Mouse (Mus musculus): ENCODE data around the gene Foxp4.

Gene Foxp4

DNA sequence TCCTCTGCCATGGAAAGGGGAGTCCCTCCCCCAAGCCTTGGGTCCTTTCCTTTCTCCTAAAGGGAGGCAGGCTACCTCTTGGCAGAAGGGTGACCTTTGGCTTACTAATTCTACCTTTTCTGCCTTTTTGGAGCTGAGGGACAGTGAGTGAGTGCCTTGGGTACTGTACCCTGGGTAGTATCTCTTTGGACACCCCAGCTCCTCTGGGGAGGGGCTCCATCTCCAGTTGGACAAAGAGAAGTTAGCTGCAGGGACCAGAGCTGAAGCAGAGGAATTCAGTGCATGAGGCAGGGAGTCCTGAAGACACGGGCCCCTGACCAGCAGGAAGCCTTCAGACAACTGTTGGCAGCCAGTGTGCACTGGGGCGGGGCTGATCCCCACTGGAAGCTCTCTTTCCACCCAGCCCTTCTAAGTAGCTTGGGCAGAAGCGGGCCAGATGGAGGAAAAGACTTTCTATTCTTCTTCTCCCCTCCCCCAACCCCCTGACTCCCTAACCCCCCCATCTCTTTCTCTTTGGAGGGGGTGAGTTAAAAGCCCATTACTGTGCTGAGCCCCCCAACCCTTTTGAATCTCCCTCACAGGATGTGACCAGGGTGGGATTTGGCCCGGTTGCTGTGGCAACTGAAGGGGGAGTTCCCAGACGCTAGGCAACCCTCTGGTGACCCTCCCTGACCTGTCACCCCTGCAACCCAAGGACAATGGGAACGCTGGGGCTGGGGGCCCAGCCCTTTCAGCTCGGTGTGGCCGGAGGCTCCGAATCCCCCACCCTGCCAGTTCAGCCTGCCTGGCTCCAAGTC is 26.3 kb downstream of the Foxp4 start:
- no peak for DNase-seq (ENCODE audit: low read depth, low spot score)

- DNase-seq (ENCODE audit: low read depth, low spot score): no peak
Measured at GRCm38 (mm10) chr17:47889727-47890126, 34.7 kb downstream of the Foxp4 start.

- DNase-seq (ENCODE audit: low read depth, low spot score): no peak
Measured at GRCm38 (mm10) chr17:47889267-47889666, 35.2 kb downstream of the Foxp4 start.

GRCm38 (mm10) chr17:47888641-47889040 is 35.8 kb downstream of the Foxp4 start:
- DNase-seq (ENCODE audit: low read depth, low spot score): no peak

DNA sequence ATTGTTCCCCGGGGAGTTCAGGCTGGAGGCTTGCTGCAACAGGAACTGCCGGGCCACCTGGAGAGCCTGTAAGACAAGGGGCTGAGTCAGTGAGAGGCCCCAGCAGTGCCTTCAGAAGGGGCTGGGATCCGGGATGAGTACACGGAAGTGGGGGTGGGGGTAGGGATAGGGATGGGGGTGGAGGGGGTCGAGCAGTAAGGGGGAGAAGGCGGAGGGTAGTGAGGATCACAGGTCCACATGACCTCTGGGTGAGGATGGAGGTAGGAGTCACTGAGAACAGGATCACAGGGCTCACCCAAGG is 36.3 kb downstream of the Foxp4 start:
- DNase-seq (ENCODE audit: low read depth, low spot score): no peak

- DNase-seq (ENCODE audit: low read depth, low spot score): no peak
Measured at GRCm38 (mm10) chr17:47887381-47888154, 36.9 kb downstream of the Foxp4 start.

- DNase-seq (ENCODE audit: low read depth, low spot score): no peak
Measured at GRCm38 (mm10) chr17:47883099-47883498, 41.3 kb downstream of the Foxp4 start.

DNA sequence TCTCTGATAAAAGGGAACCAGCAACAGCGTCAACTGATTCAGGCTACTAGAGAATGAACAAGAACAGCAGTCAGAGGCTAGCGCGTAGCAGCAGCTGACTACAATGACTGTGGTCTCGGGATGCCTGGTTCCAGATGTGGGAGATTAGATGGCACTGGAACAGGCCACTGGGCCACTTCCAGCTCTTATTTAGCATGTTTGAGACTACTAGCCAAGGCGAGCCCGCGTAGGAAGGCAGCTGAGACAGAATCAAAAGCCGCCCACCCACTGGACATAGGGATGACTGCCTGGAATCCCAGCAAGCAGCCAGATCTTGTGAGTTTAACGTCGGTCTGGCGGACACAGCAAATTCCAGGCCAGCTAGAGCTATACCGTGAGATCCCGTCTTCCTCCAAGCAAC is 43.1 kb downstream of the Foxp4 start:
- DNase-seq (ENCODE audit: low read depth, low spot score): no peak

- DNase-seq (ENCODE audit: low read depth, low spot score): no peak
Measured at GRCm38 (mm10) chr17:47879207-47879606, 45.2 kb downstream of the Foxp4 start.

- no peak for DNase-seq (ENCODE audit: low read depth, low spot score)
Measured at GRCm38 (mm10) chr17:47878378-47879089, 45.9 kb downstream of the Foxp4 start.

DNA sequence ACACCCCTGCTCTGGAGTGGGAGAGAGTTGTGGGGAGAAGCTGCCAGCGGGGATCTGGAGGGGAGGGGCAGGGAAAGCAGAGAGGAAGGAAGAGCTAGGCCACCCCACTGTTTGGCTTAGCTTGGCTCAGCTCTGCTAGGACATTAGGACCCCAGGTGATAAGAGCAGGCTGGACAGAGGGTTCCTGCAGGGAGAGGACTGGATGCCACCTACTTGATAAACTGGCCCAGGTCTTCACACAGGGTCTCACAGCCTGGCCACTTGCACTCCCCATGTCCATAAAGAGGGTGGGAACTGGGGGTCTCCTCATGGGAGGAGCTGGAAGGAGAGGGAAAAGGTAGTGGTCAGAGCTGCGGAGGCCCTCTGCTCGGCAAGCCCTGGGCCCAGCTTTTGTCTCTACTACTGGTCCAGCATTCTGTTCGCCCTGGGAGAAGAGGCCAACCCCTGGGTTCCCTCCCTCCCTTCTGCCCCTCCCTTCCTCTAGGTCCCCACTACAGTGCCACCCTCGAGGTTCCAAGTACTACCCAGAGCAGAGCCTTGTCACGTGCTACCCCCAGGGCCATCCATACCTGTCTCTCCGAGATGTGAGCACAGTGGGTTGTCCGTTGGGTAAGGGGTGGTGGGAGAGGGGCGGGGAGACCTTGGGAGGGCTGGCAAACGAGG is 46.6 kb downstream of the Foxp4 start:
- no peak for DNase-seq (ENCODE audit: low read depth, low spot score)

DNA sequence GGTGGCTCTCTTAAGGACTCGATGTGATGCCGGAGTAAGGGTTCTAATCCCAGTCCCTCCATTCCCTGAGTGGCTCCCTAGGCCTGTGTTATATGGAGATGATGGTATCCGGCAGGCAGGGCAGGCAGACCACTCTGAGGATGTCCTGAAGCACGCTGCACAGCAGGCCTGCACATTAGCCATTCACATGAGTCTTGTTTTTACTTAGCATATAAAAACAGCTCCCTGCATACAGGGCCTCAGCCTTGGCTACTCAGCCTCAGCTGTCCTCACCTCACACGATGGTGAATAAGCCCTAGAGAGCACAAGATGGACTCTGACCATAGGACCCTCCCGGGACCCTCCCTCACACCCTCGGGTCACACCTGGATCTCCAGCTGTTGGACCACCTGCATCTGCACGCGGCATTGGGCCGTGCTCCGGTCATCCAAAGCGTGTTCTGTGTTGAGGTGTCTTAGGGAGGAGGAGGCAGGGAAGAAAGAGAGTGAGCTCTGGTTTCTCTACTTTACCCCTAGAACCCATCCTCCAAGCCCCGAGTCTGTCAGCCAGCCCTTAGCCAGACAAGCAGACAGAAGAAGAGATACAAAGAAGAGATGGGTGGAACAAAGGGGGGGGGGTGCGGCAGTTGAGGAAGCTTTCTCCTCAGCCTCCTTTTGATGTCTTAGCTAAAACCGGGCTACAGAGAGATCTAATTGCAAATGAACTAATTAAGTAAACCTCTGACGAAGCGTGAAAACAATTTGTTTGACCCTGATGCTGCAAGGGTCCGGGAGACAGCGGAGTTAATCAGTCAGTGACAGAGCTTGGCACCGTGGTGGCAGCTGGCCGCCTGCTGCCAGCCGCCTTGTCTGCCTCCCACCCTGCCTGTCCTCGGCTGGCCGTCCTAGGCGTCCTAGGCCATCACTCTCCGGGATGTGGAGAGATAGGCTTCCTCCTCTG is 47.4 kb downstream of the Foxp4 start:
- no peak for DNase-seq (ENCODE audit: low read depth, low spot score)

- peak; percentile 29 for DNase-seq (ENCODE audit: low read depth, low spot score)
Measured at GRCm38 (mm10) chr17:47873341-47873791, 51.1 kb downstream of the Foxp4 start.

DNA sequence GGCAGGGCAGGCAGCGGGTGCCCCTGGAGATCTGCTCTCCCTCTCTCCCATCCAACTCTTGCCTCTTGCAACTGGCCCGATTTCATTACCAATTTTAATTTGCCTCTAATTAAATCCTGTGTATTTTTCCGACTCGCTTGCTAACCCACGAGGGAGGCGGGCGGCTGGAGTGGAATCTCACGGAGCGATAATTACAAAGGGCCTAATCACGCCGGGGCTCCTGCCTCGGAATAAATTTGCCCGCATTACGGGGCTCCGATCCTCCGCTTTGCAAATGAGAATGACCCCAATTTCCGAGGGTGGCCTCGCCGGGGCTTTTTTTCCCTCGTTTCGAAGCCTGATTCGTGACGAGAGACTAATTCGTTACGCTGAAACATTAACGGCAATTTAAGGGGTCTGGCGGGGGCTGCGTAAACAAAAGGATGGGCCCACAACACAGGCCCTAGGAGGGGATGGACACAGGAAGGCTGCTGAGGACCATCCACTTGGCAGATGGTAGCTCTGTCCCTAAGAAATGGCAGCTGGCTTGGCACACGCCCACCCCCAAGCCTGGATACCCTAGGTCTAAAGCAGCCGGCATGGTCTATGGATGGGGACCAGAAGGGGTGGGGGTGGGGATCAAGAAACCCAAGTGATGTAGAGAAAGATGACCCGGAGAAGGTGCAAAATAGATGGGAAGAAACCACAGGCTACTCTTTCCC is 52.0 kb downstream of the Foxp4 start:
- DNase-seq (ENCODE audit: low read depth, low spot score): no peak

- no peak for DNase-seq (ENCODE audit: low read depth, low spot score)
Measured at GRCm38 (mm10) chr17:47869874-47870273, 54.6 kb downstream of the Foxp4 start.

DNA sequence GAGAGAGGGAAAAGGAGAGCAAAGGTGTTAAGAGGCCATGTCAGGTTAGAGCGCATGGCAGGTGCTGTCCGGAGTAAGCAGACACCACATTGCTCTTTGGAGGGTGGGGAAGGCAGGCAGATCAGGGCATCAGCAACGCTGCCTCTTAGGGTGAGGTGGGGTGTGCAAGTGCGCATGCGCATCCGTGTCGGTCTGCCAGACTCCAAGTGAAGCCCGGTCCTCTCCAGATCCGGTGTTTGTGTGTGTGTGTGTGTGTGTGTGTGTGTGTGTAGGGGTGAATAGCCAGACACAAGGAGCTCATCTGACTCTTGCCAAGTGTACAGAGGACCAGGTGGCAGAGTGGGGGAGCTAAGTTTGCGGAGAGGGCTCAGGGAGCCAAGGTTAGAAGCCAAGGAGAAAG is 58.4 kb downstream of the Foxp4 start:
- no peak for DNase-seq (ENCODE audit: low read depth, low spot score)

DNA sequence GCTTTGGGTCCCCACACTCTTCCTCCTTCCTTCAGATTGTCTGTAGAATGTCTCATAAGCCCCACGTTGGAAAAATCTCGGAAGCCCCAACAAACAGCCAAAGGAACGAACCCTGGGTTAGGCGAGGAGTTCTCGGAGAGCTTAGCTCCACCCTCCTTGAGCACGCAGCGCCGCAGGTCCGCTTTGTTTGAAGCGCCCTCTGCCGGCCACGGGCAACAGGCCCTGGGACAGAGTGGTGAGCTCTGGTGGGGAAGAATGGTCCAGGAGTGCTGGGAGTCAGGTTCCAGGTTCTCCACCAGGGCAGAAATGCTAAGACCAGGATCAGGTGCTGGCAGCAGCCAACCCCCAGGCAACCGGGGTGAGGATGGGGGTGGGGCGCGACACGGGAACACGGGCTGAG is 59.9 kb downstream of the Foxp4 start:
- DNase-seq (ENCODE audit: low read depth, low spot score): peak; percentile 27

DNA sequence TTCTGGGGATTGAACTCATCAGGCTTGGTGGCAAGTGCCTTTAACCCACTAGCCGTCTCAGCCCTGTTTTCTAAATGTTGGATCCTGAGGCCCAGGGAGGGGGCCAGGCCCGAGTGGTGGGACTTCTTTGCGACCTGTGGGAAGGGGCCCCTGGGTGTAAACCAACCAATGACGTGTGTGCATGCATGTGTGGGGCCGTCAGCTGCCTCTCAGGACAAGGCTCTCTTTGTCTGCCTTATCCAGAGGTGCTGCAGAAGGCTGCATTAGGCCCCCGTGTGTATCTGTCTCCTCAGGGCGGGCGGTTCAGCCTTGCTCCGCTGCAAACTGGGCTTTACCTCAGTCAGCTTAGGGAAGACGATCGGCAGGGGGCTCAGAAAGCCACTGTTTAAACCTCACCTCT is 61.0 kb downstream of the Foxp4 start:
- no peak for DNase-seq (ENCODE audit: low read depth, low spot score)

GRCm38 (mm10) chr17:47863023-47863422 is 61.4 kb downstream of the Foxp4 start:
- no peak for DNase-seq (ENCODE audit: low read depth, low spot score)

- DNase-seq (ENCODE audit: low read depth, low spot score): no peak
Measured at GRCm38 (mm10) chr17:47855544-47855943, 68.9 kb downstream of the Foxp4 start.

All from c-Kit-negative CD71-positive TER-119-positive erythroid progenitor cells, embryonic 14.5 days (primary cell).